Mouse (Mus musculus) layer of hippocampus, postnatal 14 days (tissue): ENCODE measurements around the gene Krtcap2. TPM values are rescaled to one million over a fixed set of nuclear protein-coding genes. Genes with fewer than 3 reads are reported as not detected.
A peak's percentile ranks its signal among the peaks of the same experiment; 100 is the strongest.

ENCODE experiments used
- DNase-seq, 2 experiments: peaks; one replicate each; pipeline ENCODE4 v3.0.0; 2021 to 2022; ENCODE audit warnings: low spot score in 2 of 2, mixed read lengths in 1 of 2
- total RNA-seq, 2 experiments: library from RNA; stranded (reverse); gene quantifications; 2 replicates each; pipeline ENCODE4 v1.2.3; 2021

Krtcap2 gene
- total RNA-seq, 2 experiments from 2014 or later, result 77.3 to 90.2 TPM

GRCm38 (mm10) chr3:89224796-89225195 is 21.0 kb upstream of the Krtcap2 start:
- no peak for DNase-seq

GRCm38 (mm10) chr3:89225321-89225815 is 20.4 kb upstream of the Krtcap2 start:
- DNase-seq, result no peak

DNA sequence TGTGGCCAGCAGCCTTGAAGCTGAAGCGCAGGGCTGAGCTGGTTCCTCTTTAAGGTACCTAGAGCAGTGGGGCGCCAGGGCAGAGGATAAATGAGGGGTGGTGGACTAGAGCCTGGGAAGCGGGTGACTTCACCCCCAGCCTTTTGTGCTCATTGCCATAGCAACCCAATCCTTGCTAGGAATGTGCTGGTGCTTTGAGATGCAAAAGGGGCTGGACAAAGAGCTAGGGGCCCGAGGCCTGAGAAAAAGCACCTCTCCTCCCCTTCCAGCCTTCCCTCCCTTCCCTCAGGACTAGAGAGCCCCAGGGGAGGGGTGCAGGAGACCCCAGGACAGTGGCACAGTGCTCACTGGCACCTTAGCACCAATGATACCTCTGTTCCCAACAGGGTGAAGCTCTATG is 19.8 kb upstream of the Krtcap2 start:
- no peak for DNase-seq

DNA sequence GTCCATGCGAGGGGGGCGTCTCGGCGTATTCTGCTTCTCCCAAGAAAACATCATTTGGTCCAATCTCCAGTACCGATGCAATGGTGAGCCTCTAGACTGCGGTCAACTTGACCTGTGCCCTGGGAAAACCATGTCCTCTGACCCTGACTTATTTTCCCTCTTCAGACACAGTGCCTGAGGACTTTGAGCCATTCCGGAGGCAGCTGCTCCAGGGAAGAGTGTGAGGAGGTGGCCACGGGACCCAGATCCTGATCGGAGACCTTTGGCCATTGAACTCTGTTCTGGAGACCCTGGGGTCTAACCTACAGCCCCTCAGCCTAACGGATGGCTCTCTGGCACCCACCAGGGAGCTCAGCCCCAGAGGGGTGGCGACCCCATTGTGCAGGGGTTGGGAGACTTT is 19.4 kb upstream of the Krtcap2 start:
- DNase-seq, result no peak

- no peak for DNase-seq
These were observed 18.9 kb upstream of the Krtcap2 start, which contains the start of gene Mtx1 for GRCm38 (mm10) chr3:89226900-89227299. Mtx1 (minus strand) TSS chr3:89227088.

GRCm38 (mm10) chr3:89227307-89228179 is 18.2 kb upstream of the Krtcap2 start:
- peak; percentile 90 to 96 for DNase-seq

DNA sequence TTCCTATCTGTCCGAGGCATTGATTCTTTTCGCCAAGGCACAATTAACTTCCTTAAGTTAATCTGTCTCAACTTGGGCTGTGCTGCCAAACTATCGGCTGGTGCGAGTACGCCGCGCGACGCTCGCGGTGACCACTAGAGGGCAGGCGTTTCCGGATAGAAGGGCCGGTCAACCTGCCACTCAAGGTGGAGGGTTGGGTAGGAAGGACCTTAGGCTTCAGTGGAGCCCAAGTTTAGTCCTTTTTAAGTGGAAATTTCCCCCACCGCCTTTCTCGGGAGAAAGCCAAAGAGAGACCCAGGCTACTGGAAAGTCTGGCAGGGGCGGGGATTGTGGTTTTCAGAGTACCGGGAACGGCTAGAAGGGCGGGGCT is 17.6 kb upstream of the Krtcap2 start:
- peak; percentile 83 to 87 for DNase-seq

DNA sequence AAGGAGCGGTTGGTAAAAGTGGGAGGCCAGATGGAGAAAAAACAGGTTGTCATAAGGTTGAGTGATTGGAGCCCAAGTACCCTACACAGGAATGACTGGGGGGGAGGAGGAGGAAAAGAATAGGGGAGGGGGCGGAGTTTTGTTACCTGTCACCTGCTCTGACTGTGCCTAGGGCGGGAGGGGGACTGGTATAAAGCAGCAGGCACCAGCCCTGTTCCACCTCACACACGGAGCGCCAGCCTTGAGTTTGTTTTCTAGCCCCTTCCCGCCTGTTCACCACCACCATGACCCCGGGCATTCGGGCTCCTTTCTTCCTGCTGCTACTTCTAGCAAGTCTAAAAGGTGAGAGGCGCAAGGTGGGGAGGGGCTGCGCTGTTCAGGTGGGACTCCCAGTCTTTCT is 16.9 kb upstream of the Krtcap2 start, which contains the start of gene Muc1:
Muc1 (plus strand) TSS at position 222 of the 400 bp plus-strand sequence.
- DNase-seq, result no peak

DNA sequence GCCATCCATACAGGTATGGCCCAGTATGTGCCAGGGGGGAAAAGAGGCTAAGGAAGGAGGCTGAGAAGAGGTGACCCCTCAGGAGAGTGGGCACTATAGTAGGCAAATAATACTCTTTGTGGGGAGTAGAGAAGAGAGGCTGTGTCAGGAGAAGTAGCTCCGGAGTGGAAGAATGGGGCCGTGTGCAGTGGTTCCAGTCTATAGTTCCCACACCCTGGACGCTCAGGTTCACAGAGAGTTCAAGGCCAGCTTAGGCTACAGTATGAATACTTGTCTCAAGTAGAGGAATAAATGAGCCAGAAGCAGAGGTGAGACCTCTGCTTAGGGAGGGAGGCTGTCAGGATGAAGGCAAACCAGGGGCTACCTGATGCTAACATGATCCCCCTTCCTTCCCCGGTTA is 16.5 kb upstream of the Krtcap2 start:
- DNase-seq, result no peak

- DNase-seq, result no peak
These were observed 15.2 kb upstream of the Krtcap2 start for GRCm38 (mm10) chr3:89230561-89230960.

DNA sequence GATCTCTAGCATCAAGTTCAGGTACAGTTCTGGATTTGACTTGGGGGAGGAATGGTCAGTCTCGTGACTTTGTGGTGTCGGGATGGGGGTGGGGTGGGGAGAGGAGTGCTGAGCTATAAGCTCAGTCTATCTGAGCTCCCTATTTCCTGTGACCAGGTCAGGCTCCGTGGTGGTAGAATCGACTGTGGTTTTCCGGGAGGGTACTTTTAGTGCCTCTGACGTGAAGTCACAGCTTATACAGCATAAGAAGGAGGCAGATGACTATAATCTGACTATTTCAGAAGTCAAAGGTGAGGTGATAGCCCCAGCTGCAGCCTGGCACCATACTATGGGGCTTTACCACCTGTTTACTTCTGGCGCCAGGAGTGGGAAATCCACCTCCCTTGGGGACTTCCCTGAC is 14.4 kb upstream of the Krtcap2 start:
- DNase-seq, result no peak

- no peak for DNase-seq
These were observed 13.9 kb upstream of the Krtcap2 start for GRCm38 (mm10) chr3:89231772-89232275.

DNA sequence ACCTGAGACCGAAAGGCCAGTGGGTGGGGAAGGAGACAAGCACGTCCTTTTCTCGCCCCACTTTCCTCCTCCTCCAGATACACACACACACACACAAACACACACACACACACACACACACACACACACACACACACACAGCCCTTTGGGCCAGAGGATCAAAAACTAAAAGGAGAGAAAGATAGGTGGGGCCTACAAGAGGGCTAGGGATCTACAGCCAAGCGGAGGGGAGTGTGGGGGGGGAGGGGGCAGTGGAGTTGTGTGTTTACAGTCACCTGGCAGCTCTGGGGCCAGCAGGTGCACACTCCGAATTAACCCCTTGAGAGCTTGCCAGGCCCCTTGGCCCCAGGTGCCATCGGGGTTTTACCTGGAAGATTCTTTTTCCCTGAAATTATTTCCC is 13.2 kb upstream of the Krtcap2 start:
- DNase-seq, result no peak

- DNase-seq, result no peak
These were observed 12.1 kb upstream of the Krtcap2 start for GRCm38 (mm10) chr3:89233562-89234110.

GRCm38 (mm10) chr3:89236516-89236915 is 9.2 kb upstream of the Krtcap2 start:
- DNase-seq, result no peak

- DNase-seq, result no peak
These were observed 8.1 kb upstream of the Krtcap2 start for GRCm38 (mm10) chr3:89237682-89238081.

DNA sequence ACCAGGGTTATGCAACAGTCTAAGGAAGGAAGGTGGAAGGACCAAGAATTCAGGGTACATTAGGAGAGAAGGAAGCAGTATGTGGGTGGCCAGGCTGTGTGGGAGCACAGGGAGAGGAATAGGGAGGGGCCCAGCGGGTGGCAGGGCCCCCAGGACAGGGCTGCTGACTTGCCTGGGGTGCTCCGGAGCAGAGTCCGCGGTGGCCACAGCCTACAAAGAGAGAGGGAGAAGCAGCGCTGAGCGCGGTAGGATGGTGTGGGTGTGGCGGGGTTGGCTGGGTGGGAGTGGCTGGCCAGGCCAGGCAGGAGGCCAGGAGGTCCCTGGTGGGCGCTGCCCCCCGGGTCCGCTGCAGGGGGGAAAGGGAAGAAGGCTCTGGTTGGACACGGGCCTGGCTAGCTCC is 7.3 kb upstream of the Krtcap2 start:
- no peak for DNase-seq

DNA sequence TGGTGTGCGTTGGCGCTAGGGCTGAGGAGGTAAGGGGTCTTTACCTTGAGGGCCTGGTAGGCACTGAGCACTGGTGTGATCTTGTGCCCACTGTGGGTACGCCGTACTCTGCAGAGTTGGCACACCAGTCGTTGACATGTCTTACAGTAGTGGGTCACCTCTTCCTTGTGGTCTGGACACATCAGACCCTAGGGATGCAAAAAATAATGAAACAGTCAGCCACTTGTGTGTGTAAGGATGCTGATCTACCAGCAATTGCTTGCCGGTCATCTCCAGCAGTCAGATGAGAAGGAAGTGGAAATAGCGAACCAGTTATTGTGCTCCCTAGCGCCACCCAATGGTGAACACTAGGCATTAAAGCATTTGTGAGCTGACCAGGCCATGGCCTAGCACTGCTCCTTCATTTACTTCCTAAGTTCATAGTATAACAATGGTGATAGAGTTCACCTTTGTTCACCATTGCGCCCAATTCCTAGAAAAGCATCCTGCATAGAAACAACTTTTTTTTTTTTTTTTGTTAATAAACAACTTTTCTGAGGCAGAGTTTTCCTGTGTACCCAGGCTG is 3.4 kb upstream of the Krtcap2 start:
- no peak for DNase-seq

GRCm38 (mm10) chr3:89243609-89244008 is 2.2 kb upstream of the Krtcap2 start:
- no peak for DNase-seq

- DNase-seq, result no peak
These were observed 1.4 kb upstream of the Krtcap2 start for GRCm38 (mm10) chr3:89244158-89244981.
